Mouse (Mus musculus): ENCODE measurements around the gene Scamp4.
"Not testable (repeated sequence)": the region's sequence is repeated elsewhere in the genome, so short reads cannot be mapped to it uniquely, and the experiment has no call there.

Scamp4 gene

DNA sequence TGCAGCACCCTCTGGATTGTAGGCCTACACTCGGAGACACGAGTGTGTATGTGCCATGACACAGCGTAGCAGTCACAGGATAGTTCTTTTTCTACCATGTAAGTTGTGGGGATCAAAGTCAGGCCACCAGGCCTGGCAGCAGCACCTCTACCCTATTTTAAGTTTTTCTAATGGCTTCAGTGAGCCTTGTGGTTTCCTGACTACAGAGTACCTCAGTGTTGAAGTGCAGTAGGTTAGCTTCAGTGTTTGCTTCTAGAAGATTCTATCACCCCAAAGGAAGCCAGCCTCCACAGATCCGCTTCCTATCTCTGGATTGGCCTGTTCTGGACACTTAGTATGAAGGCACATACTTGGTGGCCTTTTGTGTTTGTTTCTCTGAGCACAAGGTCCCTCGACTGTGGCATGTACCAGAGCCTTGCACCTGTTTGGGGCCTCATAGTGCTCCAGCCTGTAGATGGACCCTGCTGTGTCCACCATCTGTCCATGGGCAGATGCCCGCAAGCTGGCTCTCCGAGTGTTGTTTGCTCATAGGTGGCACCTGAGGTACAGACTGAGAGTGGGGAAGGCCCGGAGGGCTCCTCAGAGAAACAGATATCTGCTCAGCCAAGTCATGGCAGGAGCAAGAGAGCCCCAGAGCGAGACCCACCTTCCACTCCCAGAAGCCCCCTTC, 7.6 kb downstream of the Scamp4 start:
- no peak for DNase-seq (ENCODE audit: low spot score in 2 of 2)

DNA sequence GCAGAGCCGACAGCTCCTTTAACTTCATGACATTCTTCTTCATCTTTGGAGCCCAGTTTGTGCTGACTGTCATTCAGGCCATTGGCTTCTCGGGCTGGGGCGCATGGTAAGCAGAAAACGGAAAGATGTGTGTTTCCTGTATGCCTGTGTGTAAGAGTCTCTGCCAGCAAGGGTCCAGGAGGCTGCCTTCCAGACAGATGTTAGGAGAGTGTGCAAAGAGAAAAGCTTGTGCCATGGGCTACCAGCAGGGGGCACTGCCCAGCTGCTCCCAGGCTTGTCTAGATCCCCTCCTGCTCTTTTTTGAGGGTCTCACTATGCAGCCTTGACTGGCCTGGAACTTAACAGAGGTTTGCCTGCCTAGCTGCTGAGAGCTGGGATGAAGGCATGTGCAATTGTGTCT, 8.4 kb downstream of the Scamp4 start:
- no peak for DNase-seq (ENCODE audit: low spot score in 2 of 2)

DNA sequence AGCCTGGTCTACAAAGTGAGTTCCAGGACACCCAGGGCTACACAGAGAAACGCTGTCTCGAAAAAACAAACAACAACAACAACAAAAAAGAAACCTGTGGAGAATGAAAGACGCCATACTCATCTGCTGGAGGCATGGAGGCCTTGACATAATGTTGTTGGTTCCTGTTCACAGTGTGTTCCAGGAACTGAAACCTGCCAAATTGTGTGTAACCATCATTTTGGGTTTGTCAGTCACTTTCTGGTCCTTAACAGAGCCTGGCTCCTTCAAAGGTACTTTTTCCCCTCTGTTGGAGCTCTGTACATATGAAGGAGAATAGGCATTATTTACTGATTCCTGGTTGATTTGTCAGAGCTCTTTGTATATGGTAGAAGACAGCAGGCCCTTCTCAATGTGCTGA, 9.2 kb downstream of the Scamp4 start:
- no peak for DNase-seq (ENCODE audit: low spot score in 2 of 2)

DNA sequence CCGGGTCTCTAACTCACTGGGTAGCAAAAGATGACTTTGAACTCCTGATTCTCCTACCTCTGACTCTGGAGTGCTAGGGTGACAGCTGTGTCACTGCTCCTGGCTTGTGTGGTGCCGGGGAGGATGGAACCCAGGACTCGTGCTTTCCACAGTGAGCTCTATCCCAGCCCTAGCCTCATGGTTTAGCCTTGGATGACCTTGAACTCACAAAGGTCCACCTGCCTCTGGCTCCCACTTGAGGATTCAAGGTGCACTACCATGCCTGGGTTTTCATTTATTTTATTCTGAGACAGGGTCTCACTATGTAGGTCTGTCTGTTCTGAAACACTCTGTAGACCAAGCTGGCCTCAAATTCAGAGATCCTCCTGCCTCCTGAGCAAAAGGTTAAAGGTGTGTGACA, 11.1 kb downstream of the Scamp4 start:
- DNase-seq (ENCODE audit: low spot score in 2 of 2): no peak

DNA sequence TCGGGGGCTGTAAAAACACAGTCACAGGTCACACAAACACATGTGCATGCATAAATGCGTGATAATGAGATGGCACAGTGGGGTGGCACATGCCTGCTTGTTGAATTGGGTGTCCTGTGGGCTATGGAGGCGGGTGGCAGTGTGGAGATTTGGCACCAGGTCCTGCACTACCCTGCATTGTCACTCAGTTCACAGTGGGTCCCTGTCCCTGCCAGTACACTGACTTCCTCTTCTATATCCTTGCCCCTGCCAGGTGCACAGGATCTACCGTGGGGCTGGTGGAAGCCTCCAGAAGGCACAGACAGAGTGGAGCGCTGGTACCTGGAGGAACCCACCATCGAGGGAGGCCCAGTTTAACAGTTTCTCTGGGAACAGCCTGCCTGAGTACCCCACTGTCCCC, 11.7 kb downstream of the Scamp4 start:
- DNase-seq (ENCODE audit: low spot score in 2 of 2): no peak

DNA sequence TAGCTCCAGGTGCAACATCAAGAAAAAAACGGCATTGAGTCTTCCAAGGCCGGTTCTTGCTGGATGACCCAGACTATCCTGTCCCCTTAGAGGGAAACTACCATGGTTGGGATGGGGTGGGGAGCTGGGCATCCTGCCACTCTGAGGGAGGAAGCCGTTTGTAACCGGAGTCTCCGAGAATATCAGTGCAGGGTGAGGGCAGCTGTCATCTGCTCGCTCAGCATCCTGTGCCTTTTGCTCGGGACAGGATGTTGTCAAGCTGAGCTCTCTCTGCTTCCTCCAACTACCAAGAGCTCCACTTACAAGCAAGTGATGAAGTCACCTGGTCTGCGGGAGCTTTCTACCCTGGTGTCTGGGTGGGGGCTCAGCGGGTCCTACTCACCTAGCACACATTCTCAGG, 15.5 kb downstream of the Scamp4 start:
- DNase-seq (ENCODE audit: low spot score in 2 of 2): no peak

DNA sequence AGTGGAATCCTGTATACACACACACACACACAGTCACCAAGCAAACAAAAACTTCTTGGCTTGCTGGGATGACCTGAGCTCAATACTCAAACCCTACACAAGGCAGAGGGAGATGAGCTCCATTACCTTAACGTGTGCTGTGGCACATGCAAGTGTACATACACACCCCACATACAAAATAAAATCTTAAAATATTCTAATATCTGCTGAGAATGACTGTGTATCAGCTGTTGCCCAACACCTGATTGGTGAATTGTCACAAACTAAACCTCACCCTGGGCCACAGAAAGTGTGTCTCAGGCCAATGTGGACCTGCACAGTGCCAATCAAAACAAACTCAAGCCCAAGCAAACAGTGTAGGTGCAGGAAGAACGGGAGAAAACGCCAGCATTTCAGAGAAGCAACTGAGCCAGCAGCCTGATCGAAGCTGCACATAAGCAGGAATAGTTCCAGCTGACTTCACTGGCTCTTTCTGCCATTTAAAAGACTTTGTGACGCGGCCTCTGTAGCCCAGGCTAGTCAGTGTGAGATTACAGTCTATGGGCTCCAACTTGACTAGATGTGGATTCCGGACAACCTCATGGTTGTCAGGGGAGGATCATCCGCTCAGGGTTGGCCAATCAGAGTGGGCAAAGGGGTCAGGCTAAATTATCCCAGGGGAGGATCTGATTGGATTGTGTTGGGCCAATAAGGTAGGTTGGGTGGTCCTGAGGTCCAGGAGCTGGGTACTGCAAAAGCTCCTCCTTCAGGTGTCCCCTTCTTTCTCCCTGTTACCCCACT, 17.0 kb downstream of the Scamp4 start:
- no peak for DNase-seq (ENCODE audit: low spot score in 2 of 2)

DNA sequence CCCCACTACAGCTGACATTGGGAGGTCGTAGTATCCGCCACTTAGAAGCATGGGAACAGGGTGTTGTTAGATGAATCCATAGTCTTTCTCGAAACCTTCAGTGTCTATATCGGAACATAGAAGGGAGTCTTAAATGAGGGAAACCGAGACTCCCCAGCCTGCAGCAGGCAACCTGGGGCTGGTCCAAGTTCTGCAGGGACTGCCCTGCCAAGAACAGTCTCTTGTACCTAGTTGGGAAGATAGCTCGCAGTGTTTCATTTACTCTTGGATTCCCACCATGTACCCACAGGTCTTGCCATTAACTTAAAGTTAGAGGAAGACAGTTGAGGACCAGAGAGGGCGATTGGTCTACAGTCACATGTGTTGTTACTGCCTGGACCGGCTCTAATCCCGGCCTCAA, 17.7 kb downstream of the Scamp4 start:
- DNase-seq (ENCODE audit: low spot score in 2 of 2): no peak

DNA sequence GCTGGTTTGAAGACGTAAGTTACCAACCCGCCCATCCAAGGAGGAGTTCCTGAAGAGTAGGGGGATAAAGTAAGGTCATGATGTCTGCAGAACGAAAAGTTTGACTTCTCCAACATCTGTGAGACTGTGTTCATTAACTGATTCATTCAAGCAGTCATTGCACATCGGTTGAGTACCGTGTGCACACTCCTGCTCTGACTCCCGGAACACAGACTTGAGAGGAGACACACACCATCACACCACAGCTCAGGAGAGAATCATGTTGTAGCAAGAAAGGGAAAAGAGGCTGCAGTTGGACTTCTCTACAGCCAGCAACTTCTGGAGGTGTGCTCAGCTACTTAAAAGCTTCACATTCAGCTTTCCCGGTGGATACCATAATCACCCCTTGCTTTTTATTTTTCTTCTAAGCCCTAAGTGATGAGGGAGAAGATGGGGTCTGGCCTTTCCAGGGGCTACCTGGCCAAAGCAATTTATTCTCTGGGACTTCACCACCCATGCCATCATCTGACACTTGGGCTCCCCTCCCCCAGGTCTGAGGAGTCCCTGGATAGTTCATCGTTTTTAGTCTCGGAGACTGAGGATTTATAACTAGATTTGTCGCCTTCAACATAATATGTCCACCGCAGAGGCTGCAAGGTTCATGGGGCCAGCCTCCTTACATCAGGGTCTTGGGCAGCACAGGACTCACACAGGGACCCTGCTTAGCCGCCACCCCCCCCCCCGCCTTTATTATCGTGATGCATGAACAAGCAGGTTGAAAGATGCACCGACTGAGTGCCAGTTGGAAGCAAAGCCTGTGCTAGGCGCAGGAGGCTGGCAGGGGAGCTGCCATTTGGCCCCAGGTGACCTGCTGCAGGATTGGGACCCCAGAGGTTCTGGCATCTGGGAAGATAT, 18.4 kb downstream of the Scamp4 start:
- peak in 1 of 2 experiments; percentile 41 for DNase-seq (ENCODE audit: low spot score in 2 of 2)

DNA sequence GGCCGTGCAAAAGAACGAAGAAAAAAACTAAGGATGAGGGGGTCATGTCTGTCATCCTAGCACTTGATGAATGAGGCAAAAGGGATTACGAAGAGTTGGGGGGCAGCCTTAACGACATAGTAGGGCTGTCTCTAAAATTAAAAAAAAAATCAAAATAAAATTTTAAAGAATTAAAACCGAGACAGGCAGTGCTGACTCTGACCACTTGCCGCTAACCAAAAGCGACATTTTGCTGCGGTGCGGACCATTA, 18.9 kb downstream of the Scamp4 start:
- DNase-seq (ENCODE audit: low spot score in 2 of 2): no peak

DNA sequence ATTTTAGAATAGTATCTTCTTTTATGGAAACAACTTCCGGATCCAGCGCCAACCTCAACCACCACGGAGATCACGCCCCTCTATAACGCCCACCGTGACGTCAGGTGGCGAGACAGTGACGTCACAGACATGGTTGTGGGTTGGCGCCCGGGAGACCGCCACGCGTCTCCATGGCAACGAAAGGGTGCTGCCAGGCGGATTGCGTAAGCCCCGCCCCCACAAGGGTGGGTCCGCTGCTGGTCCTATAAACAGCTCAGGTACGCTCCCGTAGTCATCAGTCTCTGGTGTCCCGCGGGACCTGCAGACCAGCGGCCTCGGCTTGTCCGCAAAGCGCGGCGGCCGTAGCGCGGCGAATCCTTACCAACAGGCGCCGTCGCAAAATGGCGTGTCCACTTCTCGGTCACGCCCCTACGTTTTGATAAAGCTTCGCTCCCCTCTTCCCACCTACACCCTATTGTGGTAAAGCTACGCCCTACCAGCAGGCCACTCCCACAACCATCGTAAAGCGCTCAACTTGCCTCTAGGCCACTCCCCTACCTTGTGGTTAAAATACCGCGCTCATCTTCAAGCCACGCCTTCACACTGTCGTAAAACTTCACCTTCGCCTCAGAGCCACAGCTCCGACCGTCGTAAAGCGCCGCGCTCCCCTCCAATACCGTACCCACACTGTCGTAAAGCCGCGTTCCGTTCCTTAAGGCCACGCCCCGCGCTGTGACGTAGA, 19.4 kb downstream of the Scamp4 start:
- DNase-seq (ENCODE audit: low spot score in 2 of 2): peak; percentile 99

DNA sequence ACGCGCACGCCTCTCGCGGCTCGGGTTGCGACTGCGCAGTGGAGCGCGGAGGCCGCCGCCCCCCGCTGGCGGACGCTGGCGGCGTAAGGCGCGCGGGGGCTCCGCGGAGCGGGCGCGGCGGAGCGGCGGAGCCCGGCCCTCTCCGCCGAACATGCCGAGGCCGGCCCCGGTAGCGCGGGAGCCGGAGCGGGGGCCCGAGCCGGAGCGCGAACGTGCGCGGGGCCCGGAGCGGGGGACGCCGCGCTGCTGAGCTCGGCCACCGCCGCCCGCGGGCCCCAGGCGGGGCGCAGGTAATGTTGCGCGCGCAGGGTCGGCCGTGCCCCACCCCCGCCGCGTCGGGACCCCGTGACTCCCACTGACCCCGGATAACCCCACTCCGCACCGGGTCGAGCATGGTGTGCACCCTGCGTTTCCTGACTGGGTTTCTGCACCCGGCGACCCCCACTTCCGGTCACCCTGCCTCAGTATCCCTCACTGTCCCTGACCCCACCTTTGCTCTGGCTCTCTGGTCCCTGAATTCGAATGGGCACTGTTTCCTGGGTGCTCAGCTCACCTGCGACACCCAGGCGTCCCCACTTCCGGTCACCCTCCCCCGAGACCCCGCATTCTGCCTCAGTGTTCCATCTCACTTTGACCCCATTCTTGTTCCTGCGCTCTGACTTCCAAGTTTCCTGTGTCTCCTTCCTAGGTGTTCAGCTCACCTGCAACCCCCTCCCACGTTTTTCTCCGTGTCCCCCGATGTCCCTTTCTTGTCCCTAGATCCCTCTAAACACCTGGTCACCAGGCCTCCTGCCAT, 20.2 kb downstream of the Scamp4 start, which contains the start of gene Csnk1g2:
TSS of gene Csnk1g2 (plus strand) at position 178 of the 796 bp plus-strand sequence.
- peak; percentile 68 to 72 for DNase-seq (ENCODE audit: low spot score in 2 of 2)

DNA sequence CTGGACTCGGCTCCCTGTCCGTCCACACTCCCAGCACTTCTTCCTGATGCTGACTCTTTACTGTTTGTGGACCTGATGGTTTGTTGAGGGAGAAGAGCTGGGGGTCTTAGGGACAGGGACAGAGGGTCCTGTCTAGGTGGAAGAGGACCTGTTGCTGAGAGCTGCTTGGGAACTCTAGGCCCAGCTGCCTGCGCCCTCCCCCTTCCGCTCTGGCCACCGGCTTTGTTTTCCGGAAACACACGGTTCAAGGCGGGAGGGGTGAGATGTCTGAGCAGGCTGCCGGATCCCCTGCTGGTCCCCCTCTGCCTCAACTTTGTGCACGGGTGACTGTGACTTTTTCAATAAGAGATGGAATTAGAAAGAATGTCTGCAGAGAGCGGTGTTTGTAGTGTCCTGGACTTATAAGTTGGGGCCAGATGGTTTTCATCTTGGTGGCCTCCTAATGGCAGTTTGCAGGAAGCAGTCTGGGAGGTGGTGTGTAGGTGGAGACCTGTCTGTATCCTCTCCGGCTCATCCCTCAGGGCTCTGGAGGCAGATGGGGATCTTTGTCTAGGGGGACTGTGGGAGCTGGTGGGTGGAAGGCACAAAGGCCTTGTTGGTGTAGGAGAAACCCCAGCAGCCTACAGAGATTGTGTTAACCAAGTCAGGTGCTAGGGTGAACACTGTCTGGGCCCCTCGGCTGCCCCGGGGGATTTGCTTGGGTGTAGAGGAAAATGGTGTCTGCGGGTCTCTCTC, 21.0 kb downstream of the Scamp4 start:
- DNase-seq (ENCODE audit: low spot score in 2 of 2): no peak

DNA sequence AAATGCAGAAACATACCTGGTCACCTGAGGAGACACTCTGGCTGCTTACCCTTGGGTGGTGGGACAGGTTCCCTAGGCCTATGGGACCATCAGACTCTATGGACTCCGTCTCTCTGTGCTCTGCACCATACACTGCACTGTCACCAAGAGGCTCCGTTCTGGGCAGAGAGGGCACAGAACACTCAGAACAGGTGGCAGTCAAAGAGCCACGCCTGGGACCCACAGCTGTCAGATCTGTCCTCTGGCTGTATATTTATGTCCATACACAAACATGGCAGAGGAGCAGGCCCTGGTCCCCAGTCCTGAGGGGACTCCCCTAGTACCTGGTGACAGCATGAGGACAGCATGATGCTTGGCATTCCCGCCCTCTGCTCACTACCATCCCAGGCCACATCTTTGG, 23.1 kb downstream of the Scamp4 start:
- DNase-seq (ENCODE audit: low spot score in 2 of 2): no peak

DNA sequence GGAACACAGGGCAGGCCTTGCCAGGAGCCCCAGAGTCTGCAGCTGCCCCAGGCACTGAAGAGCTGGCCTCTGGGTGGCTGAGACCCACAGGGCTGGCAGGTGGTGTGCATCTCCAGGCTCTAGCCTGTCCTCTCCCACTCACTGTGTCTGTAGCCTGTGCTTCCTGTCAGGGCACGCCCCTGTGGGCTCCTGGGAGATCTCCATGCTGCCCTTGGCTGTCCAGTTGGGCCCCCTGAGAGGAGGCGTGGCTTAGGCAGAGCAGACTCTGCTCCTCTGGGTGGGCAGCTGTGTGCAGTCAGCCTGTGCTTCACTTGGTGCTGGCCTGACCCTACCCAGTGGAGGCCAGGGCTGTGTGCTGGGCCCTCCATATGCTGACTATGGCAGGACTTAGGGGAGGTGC, 25.0 kb downstream of the Scamp4 start:
- DNase-seq (ENCODE audit: low spot score in 2 of 2): no peak

DNA sequence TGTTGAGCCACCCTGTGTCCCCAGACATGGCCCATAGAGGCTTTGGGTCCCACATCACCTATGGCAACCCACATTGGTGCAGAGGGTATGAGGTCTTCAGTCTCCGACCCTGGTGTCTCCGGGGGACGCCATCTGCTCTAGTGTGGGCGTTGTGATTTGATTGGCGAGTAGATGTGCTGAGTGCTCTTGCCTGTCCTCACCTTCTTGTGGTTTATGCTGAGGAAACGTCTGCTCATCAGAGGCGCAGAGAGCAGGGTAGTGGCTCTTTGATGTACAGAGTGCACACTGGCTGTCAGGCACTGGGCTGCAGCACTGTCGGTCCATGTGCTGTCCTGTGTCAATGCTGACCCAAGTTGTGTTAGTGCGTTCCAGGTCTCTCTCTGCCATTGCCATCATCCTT, 26.3 kb downstream of the Scamp4 start:
- no peak for DNase-seq (ENCODE audit: low spot score in 2 of 2)

DNA sequence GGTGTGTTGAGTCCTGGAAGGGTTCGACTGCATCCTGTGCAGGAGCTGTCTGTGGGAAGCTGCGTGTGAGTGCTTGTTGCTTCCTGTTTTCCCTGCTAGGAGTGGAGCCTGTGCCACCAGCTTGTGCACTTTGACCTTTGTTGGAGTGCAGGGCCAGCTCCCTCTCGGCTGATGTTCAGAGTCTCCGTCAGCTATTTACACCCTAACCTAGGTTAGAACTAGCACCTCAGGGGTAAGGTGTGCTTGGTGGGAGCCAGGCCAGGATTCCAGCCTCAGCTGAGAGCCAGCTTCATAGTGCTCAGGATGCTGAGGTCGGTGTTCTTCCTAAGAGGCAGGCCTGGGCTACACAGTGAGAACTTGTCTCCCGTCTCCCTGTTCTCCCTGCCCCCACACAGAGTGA, 32.7 kb downstream of the Scamp4 start:
- DNase-seq (ENCODE audit: low spot score in 2 of 2): no peak

DNA sequence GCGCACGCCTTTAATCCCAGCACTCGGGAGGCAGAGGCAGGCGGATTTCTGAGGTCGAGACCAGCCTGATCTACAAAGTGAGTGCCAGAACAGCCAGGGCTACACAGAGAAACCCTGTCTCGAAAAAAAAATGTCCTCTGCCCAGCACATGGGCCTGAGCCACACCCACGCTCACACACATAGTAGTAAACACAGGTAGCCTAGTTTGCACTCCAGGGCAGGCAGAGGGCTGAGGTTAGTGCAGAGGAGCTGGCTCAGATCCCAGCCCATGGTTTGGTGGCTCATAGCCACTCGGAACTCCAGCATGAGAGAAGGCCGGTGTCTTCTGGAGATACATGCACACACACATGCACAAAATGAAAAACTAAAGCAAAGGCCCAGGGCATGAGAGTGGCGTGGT, 44.3 kb downstream of the Scamp4 start:
- DNase-seq (ENCODE audit: low spot score in 2 of 2): no peak

DNA sequence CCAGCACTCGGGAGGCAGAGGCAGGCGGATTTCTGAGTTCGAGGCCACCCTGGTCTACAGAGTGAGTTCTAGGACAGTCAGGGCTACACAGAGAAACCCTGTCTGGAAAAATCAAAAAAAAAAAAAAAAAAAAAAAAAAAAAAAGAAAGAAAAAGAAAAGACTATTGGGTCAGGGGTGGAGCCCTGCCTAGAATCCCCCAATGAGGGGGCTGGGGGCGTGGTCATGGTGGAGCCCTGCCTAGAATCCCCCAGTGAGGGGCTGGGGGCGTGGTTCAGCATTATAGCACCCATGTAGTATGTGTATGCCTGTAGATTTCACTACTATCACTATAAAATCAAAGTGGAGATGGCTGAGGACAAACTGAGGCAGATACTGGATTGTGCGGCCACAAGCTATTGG, 47.2 kb downstream of the Scamp4 start:
- not testable (repeated sequence) for DNase-seq (ENCODE audit: low spot score in 2 of 2)

DNA sequence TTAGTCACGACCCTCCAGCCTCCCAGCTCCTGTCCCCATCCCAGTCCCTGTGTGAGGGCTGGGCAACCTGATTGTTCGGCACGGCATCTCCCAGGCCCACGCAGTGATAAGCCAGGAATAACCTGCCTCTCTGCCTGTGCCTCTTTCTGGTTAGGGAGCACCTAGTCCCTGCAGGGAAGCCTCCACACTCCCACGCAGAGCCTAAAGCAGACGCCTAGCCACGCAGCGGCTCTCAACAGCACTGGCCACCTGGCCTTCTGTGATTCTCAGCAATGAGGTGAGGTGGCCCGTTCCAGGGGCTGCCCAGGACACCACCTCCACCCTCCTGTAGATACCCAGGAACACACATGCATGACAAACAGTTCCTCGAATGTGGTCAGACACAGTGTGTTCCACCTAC, 47.7 kb downstream of the Scamp4 start:
- no peak for DNase-seq (ENCODE audit: low spot score in 2 of 2)

All from frontal cortex, postnatal 10 days (tissue).